Mouse (Mus musculus): ENCODE measurements around the gene Polr3k.

Polr3k gene

GRCm38 (mm10) chr2:181863791-181864535 lies at the start of gene Polr3k:
Gene Polr3k, plus strand, starts transcription at chr2:181864337.
- peak; percentile 96 for DNase-seq (ENCODE audit: low read depth, low spot score)

GRCm38 (mm10) chr2:181829032-181829650 lies 35.0 kb upstream of the Polr3k start:
- DNase-seq (ENCODE audit: low read depth, low spot score) = no peak

DNA sequence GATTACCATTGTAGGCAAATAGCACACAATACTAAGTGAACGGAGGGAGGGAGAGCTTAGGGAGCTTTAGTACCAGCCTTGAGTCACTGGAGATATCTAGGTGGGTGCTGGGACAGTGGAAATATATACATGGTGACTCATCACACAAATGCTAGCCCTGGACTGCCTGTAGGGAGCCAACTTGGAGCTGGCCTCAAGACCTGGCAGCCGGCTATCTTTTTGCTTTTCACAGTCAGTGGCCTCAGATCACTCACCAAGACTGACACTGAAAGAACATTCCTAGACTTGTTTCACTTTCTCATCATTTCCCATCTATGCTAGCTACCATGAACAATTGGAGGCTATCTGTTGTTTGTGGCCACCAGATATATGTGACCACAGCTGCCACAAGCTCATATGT lies 31.4 kb upstream of the Polr3k start:
- DNase-seq (ENCODE audit: low read depth, low spot score) = no peak

GRCm38 (mm10) chr2:181837372-181838292 lies 26.5 kb upstream of the Polr3k start, which contains the start of gene Pcmtd2:
Gene Pcmtd2, plus strand, starts transcription at chr2:181837854.
- peak; percentile 90 for DNase-seq (ENCODE audit: low read depth, low spot score)

GRCm38 (mm10) chr2:181838293-181838680 lies 25.9 kb upstream of the Polr3k start:
- no peak for DNase-seq (ENCODE audit: low read depth, low spot score)

- no peak for DNase-seq (ENCODE audit: low read depth, low spot score)
Measured at GRCm38 (mm10) chr2:181845709-181846394, 18.3 kb upstream of the Polr3k start.

- no peak for DNase-seq (ENCODE audit: low read depth, low spot score)
Measured at GRCm38 (mm10) chr2:181864536-181864860, 361 bp downstream of the Polr3k start.

- peak; percentile 68 for DNase-seq (ENCODE audit: low read depth, low spot score)
Measured at GRCm38 (mm10) chr2:181866931-181867330, 2.8 kb downstream of the Polr3k start.

GRCm38 (mm10) chr2:181871039-181871438 lies 6.9 kb downstream of the Polr3k start:
- no peak for DNase-seq (ENCODE audit: low read depth, low spot score)

- DNase-seq (ENCODE audit: low read depth, low spot score) = peak; percentile 23
Measured at GRCm38 (mm10) chr2:181878903-181879302, 14.8 kb downstream of the Polr3k start.

DNA sequence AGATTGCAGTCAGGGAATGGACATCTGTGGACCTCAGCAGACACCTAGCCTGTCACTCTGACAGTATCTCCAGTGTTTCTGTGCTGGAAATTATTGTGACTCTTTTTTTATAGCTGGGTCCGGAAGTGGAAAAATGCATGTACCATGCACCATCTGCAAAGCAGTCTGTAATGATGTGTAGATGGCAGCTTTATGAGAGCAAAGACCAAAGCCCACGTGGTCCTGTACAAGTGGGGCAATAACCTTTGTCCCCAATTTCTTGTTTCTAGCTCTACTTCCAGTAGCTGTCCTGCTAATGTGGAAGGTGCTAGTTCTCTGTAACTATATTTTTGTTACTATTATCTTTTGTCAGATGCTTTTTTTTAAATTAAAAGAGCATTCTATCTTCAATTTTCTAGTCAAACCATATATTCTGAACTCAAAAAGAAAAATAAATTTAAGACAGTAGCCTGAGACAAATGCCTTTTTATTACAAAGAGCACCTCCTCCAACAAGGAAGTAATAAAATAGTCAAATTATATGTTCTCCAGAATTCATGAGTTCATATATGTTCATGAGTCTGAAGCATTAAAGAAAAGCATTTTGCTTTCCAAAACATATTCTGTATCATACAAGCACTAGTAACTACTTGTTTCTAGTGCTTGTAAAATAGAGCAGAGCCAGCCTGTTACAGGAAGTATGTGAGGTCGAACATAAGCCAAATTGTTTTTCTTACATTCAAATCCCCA lies 19.0 kb downstream of the Polr3k start:
- no peak for DNase-seq (ENCODE audit: low read depth, low spot score)

DNA sequence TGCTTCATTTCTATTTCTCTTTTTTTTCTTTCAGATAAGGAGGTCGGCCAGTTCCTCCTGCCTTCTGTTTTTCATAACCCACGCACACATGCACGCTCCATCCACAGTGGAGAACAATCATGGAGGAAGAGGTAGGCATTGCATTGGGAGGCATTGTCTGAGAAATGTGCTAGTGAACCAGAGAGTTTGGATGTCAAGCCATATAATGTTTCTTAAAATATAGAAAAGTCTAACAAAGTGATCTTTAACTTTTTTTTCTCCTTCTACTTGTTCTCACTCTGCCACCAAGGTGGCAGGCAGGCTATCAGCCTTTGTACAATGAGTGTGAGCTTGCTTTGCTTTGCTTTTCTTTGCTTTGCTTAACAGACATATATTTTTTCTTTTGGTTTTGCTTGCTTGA lies 53.7 kb downstream of the Polr3k start:
- peak; percentile 61 for DNase-seq (ENCODE audit: low read depth, low spot score)

- DNase-seq (ENCODE audit: low read depth, low spot score) = peak; percentile 51
Measured at GRCm38 (mm10) chr2:181918501-181918900, 54.4 kb downstream of the Polr3k start.

Measured in CD4-positive helper T cell, adult 2 months (primary cell).